Mouse (Mus musculus) CH12.LX (cell line): ENCODE results near the gene Tfap4. TPM values are rescaled to one million over a fixed set of nuclear protein-coding genes. Genes with fewer than 3 reads are reported as not detected.

Experiments used
- DNase-seq: peaks from one replicate; pipeline ENCODE4 v3.0.0-alpha.2; 2013; ENCODE audit errors: extremely low read depth
- H3K27ac ChIP-seq: 2 replicates; pipeline ENCODE4 v1.5.1; 2012; ENCODE audit warnings: low read depth, mild to moderate bottlenecking, control low read depth, moderate library complexity; ENCODE audit not compliant: insufficient read depth
- H3K27me3 ChIP-seq: replicated peaks from 2 replicates; pipeline ENCODE3; 2012; ENCODE audit warnings: inconsistent platforms
- H3K36me3 ChIP-seq, 2 experiments: replicated peaks in 1 of 2; 2 replicates each; pipeline versions ENCODE3 to v1.6.1; 2012; ENCODE audit warnings: inconsistent platforms in 1 of 2, low read length in 1 of 2, mild to moderate bottlenecking in 1 of 2, mixed read lengths in 1 of 2, moderate library complexity in 1 of 2; ENCODE audit not compliant: control insufficient read depth in 1 of 2, insufficient read depth in 1 of 2
- H3K4me1 ChIP-seq, 2 experiments: 2 replicates each; pipeline ENCODE4 v1.6.1; 2012; ENCODE audit warnings: inconsistent platforms in 1 of 2, moderate library complexity in 1 of 2; ENCODE audit not compliant: insufficient read depth in 2 of 2, control insufficient read depth in 1 of 2
- H3K4me2 ChIP-seq: 2 replicates; pipeline ENCODE4 v1.6.1; 2012; ENCODE audit warnings: low read depth, mild to moderate bottlenecking, control low read depth; ENCODE audit not compliant: poor library complexity, insufficient read depth, severe bottlenecking
- H3K4me3 ChIP-seq, 3 experiments: fragments of 150-350 bp in 1 of 3; sonication (generic) in 1 of 3; replicated peaks in 1 of 3; 2 replicates each; pipeline versions ENCODE3 to v1.5.1; 2011 to 2012; ENCODE audit warnings: low read depth in 2 of 3, low read length in 2 of 3, mild to moderate bottlenecking in 2 of 3, moderate library complexity in 2 of 3, control low read depth in 1 of 3, improper control_type of control experiment in 1 of 3, inconsistent platforms in 1 of 3, mixed read lengths in 1 of 3; ENCODE audit not compliant: poor library complexity in 1 of 3
- H3K79me2 ChIP-seq: replicated peaks from 2 replicates; pipeline ENCODE4 v1.6.1; 2012; ENCODE audit warnings: mild to moderate bottlenecking, moderate library complexity; ENCODE audit not compliant: control insufficient read depth, poor library complexity, insufficient read depth, severe bottlenecking; ENCODE audit errors: extremely low read depth
- H3K9ac ChIP-seq: 2 replicates; pipeline ENCODE4 v1.6.1; 2012; ENCODE audit warnings: low read depth, mild to moderate bottlenecking, control low read depth, moderate library complexity; ENCODE audit not compliant: insufficient read depth
- H3K9me3 ChIP-seq: replicated peaks from 2 replicates; pipeline ENCODE3; 2012; ENCODE audit warnings: low read length, inconsistent platforms, mixed read lengths
- BHLHE40 ChIP-seq: IDR thresholded peaks from 2 replicates; pipeline ENCODE4 v1.6.1; 2011; ENCODE audit warnings: mild to moderate bottlenecking, low read depth, low read length, improper control_type of control experiment
- CHD1 ChIP-seq: IDR thresholded peaks from 2 replicates; pipeline ENCODE4 v1.6.1; 2012; ENCODE audit warnings: low read depth, low read length, improper control_type of control experiment, inconsistent platforms
- CHD2 ChIP-seq: IDR thresholded peaks from 2 replicates; pipeline ENCODE4 v1.6.1; 2011; ENCODE audit warnings: low read length, improper control_type of control experiment
- CTCF ChIP-seq, 2 experiments: IDR thresholded peaks in 1 of 2; conservative IDR thresholded peaks in 1 of 2; 2 replicates each; pipeline ENCODE4 v1.5.1; 2011 to 2012; ENCODE audit warnings: low read depth in 2 of 2, low read length in 2 of 2, improper control_type of control experiment in 1 of 2, inconsistent platforms in 1 of 2, mild to moderate bottlenecking in 1 of 2, moderate library complexity in 1 of 2
- E2F4 ChIP-seq: IDR thresholded peaks from 2 replicates; pipeline ENCODE4 v1.6.1; 2011; ENCODE audit warnings: low read depth, low read length, improper control_type of control experiment; ENCODE audit not compliant: insufficient replicate concordance
- ELF1 ChIP-seq: IDR thresholded peaks from 2 replicates; pipeline ENCODE4 v1.6.1; 2014; ENCODE audit warnings: low read depth, mild to moderate bottlenecking, inconsistent platforms, low read length, improper control_type of control experiment
- EP300 ChIP-seq: IDR thresholded peaks from 2 replicates; pipeline ENCODE4 v1.6.1; 2011; ENCODE audit warnings: low read length, improper control_type of control experiment
- GABPA ChIP-seq: IDR thresholded peaks from 2 replicates; pipeline ENCODE4 v1.6.1; 2012; ENCODE audit warnings: low read depth, low read length, improper control_type of control experiment, inconsistent platforms; ENCODE audit not compliant: insufficient replicate concordance
- HCFC1 ChIP-seq: IDR thresholded peaks from 2 replicates; pipeline ENCODE4 v1.6.1; 2012; ENCODE audit warnings: low read depth, mild to moderate bottlenecking, inconsistent platforms, low read length, improper control_type of control experiment
- IRF4 ChIP-seq: IDR thresholded peaks from 2 replicates; pipeline ENCODE4 v1.6.1; 2014; ENCODE audit warnings: low read depth, mild to moderate bottlenecking, inconsistent platforms, low read length, improper control_type of control experiment
- JUN ChIP-seq: IDR thresholded peaks from 2 replicates; pipeline ENCODE4 v1.6.1; 2011; ENCODE audit warnings: low read depth, mild to moderate bottlenecking, low read length, improper control_type of control experiment, moderate library complexity; ENCODE audit not compliant: insufficient read depth
- JUND ChIP-seq: conservative IDR thresholded peaks from 2 replicates; pipeline ENCODE4 v1.6.1; 2011; ENCODE audit warnings: low read depth, low read length, improper control_type of control experiment
- KAT2A ChIP-seq: IDR thresholded peaks from 2 replicates; pipeline ENCODE4 v1.6.1; 2012; ENCODE audit warnings: low read length, improper control_type of control experiment, inconsistent platforms; ENCODE audit not compliant: insufficient replicate concordance
- MAFK ChIP-seq: IDR thresholded peaks from 2 replicates; pipeline ENCODE4 v1.6.1; 2011; ENCODE audit warnings: low read length, improper control_type of control experiment; ENCODE audit not compliant: insufficient replicate concordance
- MAX ChIP-seq: IDR thresholded peaks from 2 replicates; pipeline ENCODE4 v1.6.1; 2011; ENCODE audit warnings: low read length, improper control_type of control experiment
- MAZ ChIP-seq: IDR thresholded peaks from 2 replicates; pipeline ENCODE4 v1.6.1; 2012; ENCODE audit warnings: low read depth, mild to moderate bottlenecking, inconsistent platforms, low read length, improper control_type of control experiment, moderate library complexity
- MEF2A ChIP-seq: IDR thresholded peaks from 2 replicates; pipeline ENCODE4 v1.6.1; 2014; ENCODE audit warnings: low read depth, mild to moderate bottlenecking, inconsistent platforms, low read length, improper control_type of control experiment, borderline replicate concordance
- MXI1 ChIP-seq: IDR thresholded peaks from 2 replicates; pipeline ENCODE4 v1.6.1; 2011; ENCODE audit warnings: mild to moderate bottlenecking, low read depth, low read length, improper control_type of control experiment
- NELFE ChIP-seq: IDR thresholded peaks from 2 replicates; pipeline ENCODE4 v1.6.1; 2011; ENCODE audit warnings: low read depth, low read length, improper control_type of control experiment
- NRF1 ChIP-seq: IDR thresholded peaks from 2 replicates; pipeline ENCODE4 v1.6.1; 2014; ENCODE audit warnings: low read depth, mild to moderate bottlenecking, inconsistent platforms, low read length, improper control_type of control experiment, moderate library complexity
- PAX5 ChIP-seq: IDR thresholded peaks from 2 replicates; pipeline ENCODE4 v1.6.1; 2012; ENCODE audit warnings: low read length, inconsistent platforms, mixed read lengths
- POLR2AphosphoS2 ChIP-seq: IDR thresholded peaks from 2 replicates; pipeline ENCODE4 v1.6.1; 2011; ENCODE audit warnings: low read depth, low read length, improper control_type of control experiment
- RAD21 ChIP-seq: IDR thresholded peaks from 2 replicates; pipeline ENCODE4 v1.6.1; 2011; ENCODE audit warnings: low read depth, mild to moderate bottlenecking, low read length, improper control_type of control experiment, moderate library complexity
- RCOR1 ChIP-seq: conservative IDR thresholded peaks from 2 replicates; pipeline ENCODE4 v1.6.1; 2012; ENCODE audit warnings: low read depth, mild to moderate bottlenecking, inconsistent platforms, low read length, improper control_type of control experiment
- SMC3 ChIP-seq: IDR thresholded peaks from 2 replicates; pipeline ENCODE4 v1.6.1; 2011; ENCODE audit warnings: low read depth, low read length, improper control_type of control experiment
- TBP ChIP-seq: conservative IDR thresholded peaks from 2 replicates; pipeline ENCODE4 v1.6.1; 2011; ENCODE audit warnings: low read depth, low read length, improper control_type of control experiment
- UBTF ChIP-seq: IDR thresholded peaks from 2 replicates; pipeline ENCODE4 v1.6.1; 2012; ENCODE audit warnings: low read depth, mild to moderate bottlenecking, inconsistent platforms, low read length, improper control_type of control experiment, moderate library complexity
- USF1 ChIP-seq: IDR thresholded peaks from 2 replicates; pipeline ENCODE4 v1.6.1; 2014; ENCODE audit warnings: low read depth, mild to moderate bottlenecking, inconsistent platforms, low read length, improper control_type of control experiment
- USF2 ChIP-seq: conservative IDR thresholded peaks from 2 replicates; pipeline ENCODE4 v1.6.1; 2011; ENCODE audit warnings: low read depth, low read length, improper control_type of control experiment
- ZC3H11A ChIP-seq: IDR thresholded peaks from 2 replicates; pipeline ENCODE4 v1.6.1; 2012; ENCODE audit warnings: low read depth, mild to moderate bottlenecking, inconsistent platforms, low read length, improper control_type of control experiment
- ZMIZ1 ChIP-seq: IDR thresholded peaks from 2 replicates; pipeline ENCODE4 v1.6.1; 2012; ENCODE audit warnings: low read depth, mild to moderate bottlenecking, inconsistent platforms, low read length, improper control_type of control experiment
- ZNF384 ChIP-seq: IDR thresholded peaks from 2 replicates; pipeline ENCODE4 v1.6.1; 2012; ENCODE audit warnings: low read depth, low read length, improper control_type of control experiment, inconsistent platforms
- dilution Hi-C: fragments of 300-500 bp; cut with MboI; formaldehyde crosslinking; loops from 2 replicates; pipeline ENCODE4 v1.14.3; 2020; ENCODE audit warnings: low sequenced_read_pairs; ENCODE audit not compliant: extremely low pct_unique_long_range_greater_than_20kb, extremely low pct_ligation_motif_present
- in situ Hi-C: fragments of 300-500 bp; cut with MboI; formaldehyde crosslinking; loops from 3 replicates; pipeline ENCODE4 v1.14.3; 2019; ENCODE audit warnings: low sequenced_read_pairs, low pct_ligation_motif_present, low pct_unique_long_range_greater_than_20kb, mixed read lengths
- polyA plus RNA-seq: library from polyadenylated mRNA; unstranded; fragments of >175 nt; gene quantifications from 2 replicates; pipeline ENCODE4 v1.2.1, GENCODE M21; 2012; ENCODE audit warnings: low read depth; ENCODE audit not compliant: insufficient read length
- total RNA-seq, 2 experiments: library from RNA; depleted of rRNA; stranded (reverse); fragments of 300-350 nt in 1 of 2; fragments of >200 nt in 1 of 2; gene quantifications; 2 replicates each; pipeline ENCODE4 v1.2.3; 2012 to 2014

The Tfap4 gene
- total and polyA plus RNA-seq, 3 experiments = 23.5 to 43.3 (median 24.0) TPM

DNA sequence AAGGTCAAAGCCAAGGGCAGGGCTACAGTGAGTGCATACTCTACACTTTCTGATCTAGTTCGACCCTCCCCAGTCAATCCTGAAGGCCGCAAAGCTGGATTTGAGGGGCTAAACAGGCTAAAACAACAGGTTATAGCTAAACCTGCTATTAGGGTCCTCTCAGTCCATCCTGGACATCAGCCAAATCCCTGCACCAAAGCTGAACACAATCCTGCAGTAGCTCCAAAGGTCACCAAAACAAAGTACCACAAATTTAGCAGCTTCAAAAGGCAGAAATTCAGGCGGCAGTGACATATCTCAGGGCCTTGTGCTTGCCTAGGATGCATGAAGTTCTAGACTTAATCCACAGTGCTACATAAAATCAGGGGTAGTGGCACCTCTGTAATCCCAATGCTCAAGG is 53.5 kb downstream of the Tfap4 start:
- TF ChIP-seq MAFK = no peak
- no peak for TF ChIP-seq USF1
- no peak for TF ChIP-seq RCOR1
- TF ChIP-seq JUND = no peak
- TF ChIP-seq E2F4 = no peak
- TF ChIP-seq NELFE = no peak
- no peak for TF ChIP-seq POLR2AphosphoS2
- DNase-seq = no peak
- Histone ChIP-seq H3K4me3 (no peak overlapping the region), H3K27me3 (no peaks in the 10 kb centered on the region), H3K79me2 (no peaks in the 10 kb centered on the region), H3K4me2 (no peak overlapping the region), H3K9ac (no peak overlapping the region), H3K27ac (no peak overlapping the region), H3K36me3 (peaks cover 0 to 24% of the 10 kb centered on the region in 2 experiments), H3K4me1 (peaks cover 20 to 95% of the 10 kb centered on the region in 2 experiments), H3K9me3 (no peaks in the 10 kb centered on the region)
- dilution Hi-C loops (no loop called here), in situ Hi-C loops (no loop called here)

DNA sequence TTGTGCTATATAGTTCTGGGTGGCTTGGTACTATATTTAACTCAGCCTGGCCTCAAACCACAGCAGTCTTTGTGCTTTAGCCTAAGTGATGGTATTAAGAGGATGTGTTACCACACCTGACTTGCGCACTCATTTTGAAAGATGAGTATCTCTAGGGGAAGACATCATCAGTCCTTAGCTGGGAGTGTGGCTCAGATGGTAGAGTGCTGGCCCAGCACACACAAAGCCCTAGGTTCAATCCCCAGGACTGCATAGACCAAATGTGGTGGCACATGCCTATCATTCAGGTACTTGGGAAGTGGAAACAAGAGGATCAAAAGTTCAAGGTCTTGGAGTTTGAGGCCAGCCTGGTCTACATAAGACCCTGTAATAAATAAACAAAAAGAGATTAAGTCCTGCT is 56.2 kb downstream of the Tfap4 start:
- peak; percentile 97 for DNase-seq
- peaks cover 0 to 13% of the 10 kb centered on the region in 2 experiments for H3K36me3 ChIP-seq
- H3K4me1 ChIP-seq = peaks cover 33 to 95% of the 10 kb centered on the region in 2 experiments
- H3K27me3 ChIP-seq = no peaks in the 10 kb centered on the region
- dilution Hi-C loops (no loop called here), in situ Hi-C loops (no loop called here)
- H3K27ac ChIP-seq = peak overlapping the region; percentile 26
- H3K4me2 ChIP-seq = peak overlapping the region; percentile 32; the same call in 1 of the 2 replicates
- no peaks in the 10 kb centered on the region for H3K79me2 ChIP-seq
- H3K9ac ChIP-seq = no peak overlapping the region
- H3K9me3 ChIP-seq = no peaks in the 10 kb centered on the region
- no peak overlapping the region for H3K4me3 ChIP-seq
- TF ChIP-seq HCFC1 (peak; percentile 30; the same call in 1 of the 2 replicates), USF1 (no peak), IRF4 (peak; percentile 99), PAX5 (no peak), ZMIZ1 (no peak), EP300 (peak; percentile 97), NRF1 (peak; percentile 72), MAZ (no peak), UBTF (no peak), CTCF (conservative IDR thresholded peaks at IDR 0.05 in 1 of 2, IDR thresholded peaks at IDR 0.05 in 1 of 2; ENCODE audit: low read depth in 2 of 2, low read length in 2 of 2) (no peak), TBP (peak; percentile 99), ZNF384 (no peak), MAX (no peak; the same call in 1 of the 2 replicates), RAD21 (peak; percentile 25), E2F4 (no peak; the same call in 1 of the 2 replicates), ZC3H11A (no peak), MXI1 (no peak), JUN (peak; percentile 94), JUND (peak; percentile 98), CHD2 (peak; percentile 78), MEF2A (peak; percentile 99), MAFK (peak; percentile 95), KAT2A (0 out of 2 replicates have a peak, but pooled peaks have one; percentile 57), SMC3 (no peak; the same call in 1 of the 2 replicates), GABPA (no peak), USF2 (no peak), POLR2AphosphoS2 (no peak), RCOR1 (peak; percentile 77), ELF1 (peak; percentile 93), BHLHE40 (peak; percentile 90), CHD1 (no peak)
